Mouse (Mus musculus) small intestine, adult 2 months (tissue): ENCODE measurements around the gene Vapb. TPM values are rescaled to one million over a fixed set of nuclear protein-coding genes. Genes with fewer than 3 reads are reported as not detected.
A peak's percentile ranks its signal among the peaks of the same experiment; 100 is the strongest.

Experiments
- H3K27ac ChIP-seq: fragments of 200-500 bp; 2 replicates; pipeline ENCODE4 v1.5.1; 2012; ENCODE audit warnings: low read depth, low read length, control low read depth, inconsistent platforms; ENCODE audit not compliant: insufficient read depth
- H3K27me3 ChIP-seq: fragments of 200-500 bp; 2 replicates; pipeline ENCODE4 v1.6.1; 2012; ENCODE audit warnings: mild to moderate bottlenecking, moderate library complexity, low read length, inconsistent platforms; ENCODE audit not compliant: control insufficient read depth, insufficient read depth
- H3K36me3 ChIP-seq: fragments of 200-500 bp; 2 replicates; pipeline ENCODE4 v1.6.1; 2012; ENCODE audit warnings: mild to moderate bottlenecking, low read length, control low read depth, inconsistent platforms; ENCODE audit not compliant: control insufficient read depth, insufficient read depth
- H3K4me1 ChIP-seq: fragments of 200-500 bp; 2 replicates; pipeline ENCODE4 v1.6.1; 2012; ENCODE audit warnings: low read length, inconsistent platforms, mixed read lengths; ENCODE audit not compliant: control insufficient read depth, insufficient read depth, insufficient read length
- H3K4me3 ChIP-seq: fragments of 200-500 bp; 2 replicates; pipeline ENCODE4 v1.5.1; 2012; ENCODE audit warnings: low read depth, mild to moderate bottlenecking, control low read depth, inconsistent platforms, low read length, moderate library complexity
- CTCF ChIP-seq: fragments of 200-500 bp; IDR thresholded peaks from 2 replicates; pipeline ENCODE4 v1.5.1; 2012; ENCODE audit warnings: low read depth, mild to moderate bottlenecking, control low read depth, inconsistent platforms, low read length, moderate library complexity, mixed read lengths; ENCODE audit not compliant: insufficient replicate concordance, insufficient read length; ENCODE audit errors: extremely low read depth
- POLR2A ChIP-seq: fragments of 200-500 bp; IDR thresholded peaks from 2 replicates; pipeline ENCODE4 v1.6.1; 2012; ENCODE audit warnings: low read depth, mild to moderate bottlenecking, control low read depth, inconsistent platforms, low read length, moderate library complexity
- WGBS: fragments of 180-500 bp; shearing (Covaris S2); methylation state at CpG from one replicate; pipeline ENCODE4 v1.1.7; 2018; 5-methylcytosine and 5-hydroxymethylcytosine counted together
- polyA plus RNA-seq: library from polyadenylated mRNA; depleted of rRNA; stranded (reverse); fragments of >200 nt; gene quantifications from 2 replicates; pipeline ENCODE4 v1.2.3, GENCODE M21; 2012

Vapb gene
- polyA plus RNA-seq, 1 experiment, result 10.8 TPM

GRCm38 (mm10) chr2:173802956-173803355 lies 65.6 kb downstream of the Vapb start:
- Histone ChIP-seq H3K27me3 (no peaks in the 10 kb centered on the region), H3K4me3 (no peak overlapping the region), H3K4me1 (no peaks in the 10 kb centered on the region), H3K36me3 (no peaks in the 10 kb centered on the region), H3K27ac (no peak overlapping the region)
- TF ChIP-seq CTCF, result no peak
- TF ChIP-seq POLR2A, result no peak
- 57% methylated on average over 3 of the region's 3 CpGs for WGBS

- Histone ChIP-seq H3K4me1 (no peaks in the 10 kb centered on the region), H3K27ac (no peak overlapping the region), H3K27me3 (no peaks in the 10 kb centered on the region), H3K4me3 (no peak overlapping the region), H3K36me3 (no peaks in the 10 kb centered on the region)
- no peak for TF ChIP-seq CTCF
- no peak for TF ChIP-seq POLR2A
- 91% methylated on average over 11 of the region's 11 CpGs for WGBS
Observed at GRCm38 (mm10) chr2:173803827-173804226, 66.5 kb downstream of the Vapb start.

DNA sequence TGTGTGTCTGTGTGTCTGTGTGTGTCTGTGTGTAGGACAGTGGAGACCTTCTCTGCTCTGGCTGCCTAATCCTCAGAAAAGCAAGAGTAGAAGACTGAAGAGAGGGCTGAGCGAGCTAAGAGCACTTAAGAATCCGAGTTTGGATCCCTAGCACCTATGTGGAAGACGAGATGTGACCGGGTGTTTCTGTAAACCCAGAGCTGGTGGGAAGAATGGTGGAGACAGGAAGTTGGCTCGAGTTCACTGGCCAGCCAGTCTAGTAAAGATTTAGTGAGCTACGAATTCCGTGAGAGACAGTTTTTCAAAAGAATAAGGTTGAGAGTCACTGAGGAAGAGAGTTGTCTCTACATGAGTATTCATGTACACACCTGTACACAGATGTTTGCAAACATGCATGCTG lies 69.3 kb downstream of the Vapb start:
- Histone ChIP-seq H3K27ac (no peak overlapping the region), H3K4me1 (no peaks in the 10 kb centered on the region), H3K36me3 (no peaks in the 10 kb centered on the region), H3K27me3 (no peaks in the 10 kb centered on the region), H3K4me3 (no peak overlapping the region)
- 73% methylated on average over 7 of the region's 7 CpGs for WGBS
- TF ChIP-seq POLR2A (no peak), CTCF (no peak)

GRCm38 (mm10) chr2:173808942-173809341 lies 71.6 kb downstream of the Vapb start:
- H3K4me1 ChIP-seq, result no peaks in the 10 kb centered on the region
- TF ChIP-seq POLR2A (no peak), CTCF (no peak)
- H3K4me3 ChIP-seq, result no peak overlapping the region
- WGBS, result 77% methylated on average over 7 of the region's 7 CpGs
- no peaks in the 10 kb centered on the region for H3K36me3 ChIP-seq
- no peak overlapping the region for H3K27ac ChIP-seq
- H3K27me3 ChIP-seq, result no peaks in the 10 kb centered on the region

DNA sequence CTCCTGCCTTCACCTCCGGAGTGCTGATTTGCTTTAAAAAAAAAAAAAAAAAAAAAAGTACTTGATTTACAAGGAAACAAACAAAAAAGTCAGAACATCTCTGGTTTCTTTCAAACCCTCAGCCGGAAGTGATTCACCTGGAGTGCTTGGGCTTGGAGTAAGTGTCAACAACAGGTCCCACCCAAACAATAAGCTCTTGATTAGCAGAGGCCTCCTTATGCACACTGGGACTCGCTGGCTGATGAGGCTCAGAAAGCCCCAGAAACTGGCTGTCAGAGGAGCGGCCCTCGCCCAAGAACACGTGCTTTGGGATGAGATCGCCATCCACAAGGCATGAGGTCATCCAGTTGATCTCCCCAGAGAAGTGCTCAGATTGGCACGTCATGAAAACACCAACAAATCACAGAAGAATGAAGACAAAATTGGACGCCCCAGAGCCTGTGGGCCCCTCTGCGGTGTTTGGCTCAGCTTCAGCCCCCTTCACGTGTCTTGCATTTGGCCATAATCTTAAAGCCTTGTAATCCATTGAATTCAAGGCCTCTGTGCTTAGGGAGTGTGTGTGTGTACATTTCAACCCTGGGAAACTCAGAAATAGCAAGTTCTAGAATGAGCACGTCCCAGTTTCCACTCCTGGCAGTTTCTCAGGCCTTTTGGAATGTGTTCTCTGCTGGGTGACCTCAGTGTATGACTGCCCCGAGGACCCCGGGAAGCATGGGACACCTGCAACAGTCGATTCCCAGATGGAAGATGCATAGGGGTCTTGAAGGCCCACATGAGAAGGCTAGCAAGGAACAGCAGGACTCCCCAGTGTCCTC lies 72.9 kb downstream of the Vapb start:
- TF ChIP-seq POLR2A, result no peak
- no peak for TF ChIP-seq CTCF
- H3K4me1 ChIP-seq, result no peaks in the 10 kb centered on the region
- 62% methylated on average over 15 of the region's 15 CpGs for WGBS
- no peak overlapping the region for H3K4me3 ChIP-seq
- H3K36me3 ChIP-seq, result no peaks in the 10 kb centered on the region
- H3K27me3 ChIP-seq, result no peaks in the 10 kb centered on the region
- H3K27ac ChIP-seq, result no peak overlapping the region

DNA sequence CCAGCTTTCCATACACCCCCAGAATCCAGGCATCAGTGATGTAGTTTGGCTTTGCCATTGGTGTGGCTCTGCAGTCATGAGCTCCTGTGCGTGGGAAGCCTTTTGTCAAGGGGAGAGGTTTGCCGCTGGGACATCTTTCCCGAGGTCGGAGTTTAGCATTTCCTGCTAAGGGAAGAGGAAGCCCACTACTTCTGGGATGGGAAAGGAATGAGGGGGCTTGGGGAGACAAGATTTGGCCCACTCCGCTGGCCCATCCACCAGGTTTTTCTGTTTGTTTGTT lies 73.5 kb downstream of the Vapb start:
- WGBS, result 94% methylated on average over 5 of the region's 5 CpGs
- Histone ChIP-seq H3K4me3 (no peak overlapping the region), H3K27ac (no peak overlapping the region), H3K4me1 (no peaks in the 10 kb centered on the region), H3K36me3 (no peaks in the 10 kb centered on the region), H3K27me3 (no peaks in the 10 kb centered on the region)
- TF ChIP-seq POLR2A (no peak), CTCF (no peak)

- Histone ChIP-seq H3K4me1 (no peaks in the 10 kb centered on the region), H3K4me3 (no peak overlapping the region), H3K36me3 (no peaks in the 10 kb centered on the region), H3K27me3 (no peaks in the 10 kb centered on the region), H3K27ac (no peak overlapping the region)
- WGBS, result 57% methylated on average over 8 of the region's 8 CpGs
- TF ChIP-seq POLR2A, result no peak
- peak; percentile 45; the same call in 1 of the 2 replicates for TF ChIP-seq CTCF
Observed at GRCm38 (mm10) chr2:173811850-173812249, 74.5 kb downstream of the Vapb start.
